In genomic region chr13:97205052-97205701, GRCm38 (mm10) we compare ENCODE assay signal across 8 mouse cellular contexts. TPM values are rescaled to one million over a fixed set of nuclear protein-coding genes. Genes with fewer than 3 reads are reported as not detected.
DNase-seq lines count a peak whose midpoint lies in the region; ATAC-seq lines count a peak whose summit lies in the region.

No protein-coding gene starts in this region.

- DNase-seq in c-Kit-negative CD71-positive TER-119-positive erythroid progenitor cells, embryonic 14.5 days (ENCODE audit: low read depth, low spot score) = peak; percentile 51
- DNase-seq in fibroblast of lung, adult 2 months (ENCODE audit: low read depth) = peak; percentile 83
- DNase-seq in kidney, postnatal 14 days = peak; percentile 91
- DNase-seq in liver, embryonic 13.5 days = peak; percentile 72
- DNase-seq in neural tube, embryonic 10.5 days (ENCODE audit: extremely low spot score, low spot score) = peak; percentile 72

- no peaks in the 10 kb centered on the region for H3K9me3 ChIP-seq in heart, embryonic 14.5 days (ENCODE audit: control insufficient read depth, low read length)
- H3K9me3 ChIP-seq in liver, embryonic 13.5 days (replicated peaks) = no peaks in the 10 kb centered on the region
- H3K9me3 ChIP-seq in stomach, embryonic 16.5 days (replicated peaks; ENCODE audit: control insufficient read depth, low read length) = no peaks in the 10 kb centered on the region

- H3K9ac ChIP-seq in heart, embryonic 14.5 days (ENCODE audit: low read length) = peak overlapping the region; percentile 64
- peak overlapping the region; percentile 41 for H3K9ac ChIP-seq in liver, embryonic 13.5 days
- peak overlapping the region; percentile 49 for H3K9ac ChIP-seq in stomach, embryonic 16.5 days (ENCODE audit: low read length)

- ATAC-seq in CD4-positive, CD25-positive, alpha-beta regulatory T cell, adult 4 months = peak; percentile 65
- no peak; the same call in 1 of the 2 replicates for ATAC-seq in heart, embryonic 14.5 days (ENCODE audit: insufficient number of reproducible peaks, insufficient read depth, low FRiP score, low read depth)
- ATAC-seq in liver, embryonic 13.5 days (ENCODE audit: low read depth) = peak; percentile 90
- ATAC-seq in stomach, embryonic 16.5 days (ENCODE audit: insufficient read depth, low FRiP score) = peak; percentile 88

- 9% methylated on average over 18 of the region's 18 CpGs for WGBS in heart, embryonic 14.5 days
- 7% methylated on average over 18 of the region's 18 CpGs for WGBS in liver, embryonic 13.5 days (ENCODE audit: insufficient replicate concordance)
- WGBS in stomach, embryonic 16.5 days = 11% methylated on average over 18 of the region's 18 CpGs

- H3K4me2 ChIP-seq in heart, embryonic 14.5 days (ENCODE audit: low read length) = peak overlapping the region; percentile 76
- H3K4me2 ChIP-seq in liver, embryonic 13.5 days = peak overlapping the region; percentile 62
- peak overlapping the region; percentile 52 for H3K4me2 ChIP-seq in stomach, embryonic 16.5 days (ENCODE audit: low read depth, low read length)

- H3K36me3 ChIP-seq in heart, embryonic 14.5 days (ENCODE audit: control insufficient read depth, insufficient read depth, low read length) = no peaks in the 10 kb centered on the region
- no peaks in the 10 kb centered on the region for H3K36me3 ChIP-seq in liver, embryonic 13.5 days
- no peaks in the 10 kb centered on the region for H3K36me3 ChIP-seq in stomach, embryonic 16.5 days (ENCODE audit: control insufficient read depth, insufficient read depth, low read length)

- peak overlapping the region; percentile 32 to 42 for H3K4me3 ChIP-seq in heart, embryonic 14.5 days (ENCODE audit: control insufficient read depth in 1 of 2, insufficient read depth in 1 of 2, low read depth in 1 of 2, low read length in 2 of 2)
- H3K4me3 ChIP-seq in liver, embryonic 13.5 days (replicated peaks) = peak overlapping the region; percentile 40
- peak overlapping the region; percentile 43 for H3K4me3 ChIP-seq in stomach, embryonic 16.5 days (replicated peaks; ENCODE audit: low read length)

- H3K27ac ChIP-seq in heart, embryonic 14.5 days (replicated peaks in 1 of 2; ENCODE audit: control insufficient read depth in 1 of 2, insufficient read depth in 1 of 2, low read depth in 2 of 2, low read length in 2 of 2) = peak overlapping the region; percentile 57 to 70; a peak in 3 of 4 replicates
- H3K27ac ChIP-seq in liver, embryonic 13.5 days = peak overlapping the region; percentile 66
- peak overlapping the region; percentile 66 for H3K27ac ChIP-seq in stomach, embryonic 16.5 days (ENCODE audit: low read length)

- H3K4me1 ChIP-seq in heart, embryonic 14.5 days (ENCODE audit: control insufficient read depth in 2 of 2, insufficient read depth in 2 of 2, low read length in 2 of 2) = peaks cover 3 to 6% of the 10 kb centered on the region in 2 experiments; a peak in 3 of 4 replicates
- H3K4me1 ChIP-seq in liver, embryonic 13.5 days (replicated peaks) = peaks cover 16% of the 10 kb centered on the region
- no peaks in the 10 kb centered on the region for H3K4me1 ChIP-seq in stomach, embryonic 16.5 days (ENCODE audit: control insufficient read depth, insufficient read depth, low read length)

- no peaks in the 10 kb centered on the region for H3K27me3 ChIP-seq in heart, embryonic 14.5 days (ENCODE audit: control insufficient read depth, insufficient read depth, low read length)
- no peaks in the 10 kb centered on the region for H3K27me3 ChIP-seq in liver, embryonic 13.5 days
- H3K27me3 ChIP-seq in stomach, embryonic 16.5 days (ENCODE audit: control insufficient read depth, insufficient read depth, low read length) = no peaks in the 10 kb centered on the region

RNA-seq across cellular contexts. Expression of gene Hexb, which starts 7.0 kb away (rescaled TPM):
- polyA plus RNA-seq in CD4-positive, CD25-positive, alpha-beta regulatory T cell, adult 4 months (2017; shearing (Covaris generic)) = 10 to 100 TPM; 65.3 to 71.7 TPM
- polyA plus RNA-seq in heart, embryonic 14.5 days (2014; fragmentation: Nextera tagmentation; extraction: Ambion mirVana) = 38.3 and 39.1 TPM in 2 replicates
- 16.0 and 20.4 TPM in 2 replicates for polyA plus RNA-seq in liver, embryonic 13.5 days (2015; fragmentation: Nextera tagmentation; extraction: Ambion mirVana)
- 53.1 and 59.9 TPM in 2 replicates for polyA plus RNA-seq in stomach, embryonic 16.5 days (2015; fragmentation: Nextera tagmentation; extraction: Ambion mirVana)

RNA-seq across cellular contexts. Expression of gene Enc1, which starts 35.7 kb away (rescaled TPM):
- 1 to 10 TPM; 2.8 to 3.5 TPM for polyA plus RNA-seq in CD4-positive, CD25-positive, alpha-beta regulatory T cell, adult 4 months (2017; shearing (Covaris generic))
- polyA plus RNA-seq in heart, embryonic 14.5 days (2014; fragmentation: Nextera tagmentation; extraction: Ambion mirVana) = 3.5 and 5.1 TPM in 2 replicates
- polyA plus RNA-seq in liver, embryonic 13.5 days (2015; fragmentation: Nextera tagmentation; extraction: Ambion mirVana) = 0.75 and 0.81 TPM in 2 replicates
- polyA plus RNA-seq in stomach, embryonic 16.5 days (2015; fragmentation: Nextera tagmentation; extraction: Ambion mirVana) = 8.5 and 9.3 TPM in 2 replicates
